Mouse (Mus musculus): ENCODE measurements around the gene Paqr7. TPM values are rescaled to one million over a fixed set of nuclear protein-coding genes. Genes with fewer than 3 reads are reported as not detected.

Paqr7 gene
- 19.5 and 23.3 TPM in 2 replicates for polyA plus RNA-seq (2015; fragmentation: Nextera tagmentation; extraction: Ambion mirVana)

GRCm38 (mm10) chr4:134496595-134497210 lies at the start of gene Paqr7:
Paqr7 (plus strand) TSS chr4:134496697.
- Histone ChIP-seq H3K4me1 (replicated peaks) (peaks cover 38% of the 10 kb centered on the region), H3K4me3 (peak within 1 kb of the TSS; percentile 56), H3K9me3 (no peaks in the 10 kb centered on the region), H3K9ac (peak within 1 kb of the TSS; percentile 84), H3K27me3 (no peaks in the 10 kb centered on the region), H3K27ac (replicated peaks) (peak within 1 kb of the TSS; percentile 61), H3K36me3 (no peaks in the 10 kb centered on the region), H3K4me2 (peak within 1 kb of the TSS; percentile 89)
- peak; percentile 76 for ATAC-seq (ENCODE audit: low read depth)
- 3% methylated on average over 35 of the region's 35 CpGs for WGBS

GRCm38 (mm10) chr4:134447966-134448365 lies 48.5 kb upstream of the Paqr7 start:
- H3K27me3 ChIP-seq: no peaks in the 10 kb centered on the region
- no peaks in the 10 kb centered on the region for H3K36me3 ChIP-seq
- no peak overlapping the region for H3K4me2 ChIP-seq
- peaks cover 35% of the 10 kb centered on the region for H3K4me1 ChIP-seq (replicated peaks)
- no peak for ATAC-seq (ENCODE audit: low read depth)
- H3K4me3 ChIP-seq: no peak overlapping the region
- H3K9me3 ChIP-seq: no peaks in the 10 kb centered on the region
- H3K27ac ChIP-seq (replicated peaks): no peak overlapping the region
- 0 out of 2 replicates have a peak overlapping the region, but pooled peaks have one; percentile 17 for H3K9ac ChIP-seq
- WGBS: 71% methylated on average over 8 of the region's 23 CpGs

GRCm38 (mm10) chr4:134449595-134450391 lies 46.7 kb upstream of the Paqr7 start:
- H3K36me3 ChIP-seq: no peaks in the 10 kb centered on the region
- no peaks in the 10 kb centered on the region for H3K9me3 ChIP-seq
- peaks cover 42% of the 10 kb centered on the region for H3K4me1 ChIP-seq (replicated peaks)
- H3K27me3 ChIP-seq: peaks cover 8% of the 10 kb centered on the region
- H3K4me3 ChIP-seq: no peak overlapping the region
- H3K4me2 ChIP-seq: peak overlapping the region; percentile 21
- peak; percentile 73 for ATAC-seq (ENCODE audit: low read depth)
- peak overlapping the region; percentile 91 for H3K27ac ChIP-seq (replicated peaks)
- peak overlapping the region; percentile 56 for H3K9ac ChIP-seq
- 23% methylated on average over 11 of the region's 13 CpGs for WGBS

- Histone ChIP-seq H3K36me3 (no peaks in the 10 kb centered on the region), H3K4me1 (replicated peaks) (peaks cover 42% of the 10 kb centered on the region), H3K27ac (replicated peaks) (peak overlapping the region; percentile 91), H3K9ac (peak overlapping the region; percentile 56), H3K27me3 (peaks cover 10% of the 10 kb centered on the region), H3K4me3 (no peak overlapping the region), H3K9me3 (no peaks in the 10 kb centered on the region), H3K4me2 (peak overlapping the region; percentile 21)
- peak; percentile 59 for ATAC-seq (ENCODE audit: low read depth)
- 18% methylated on average over 20 of the region's 20 CpGs for WGBS
These were observed 45.9 kb upstream of the Paqr7 start for GRCm38 (mm10) chr4:134450392-134451195.

- Histone ChIP-seq H3K4me3 (no peak overlapping the region), H3K4me1 (replicated peaks) (peaks cover 42% of the 10 kb centered on the region), H3K27ac (replicated peaks) (0 out of 2 replicates have a peak overlapping the region, but pooled peaks have one; percentile 91), H3K27me3 (peaks cover 10% of the 10 kb centered on the region), H3K9me3 (no peaks in the 10 kb centered on the region), H3K9ac (no peak overlapping the region), H3K4me2 (no peak overlapping the region), H3K36me3 (no peaks in the 10 kb centered on the region)
- WGBS: 53% methylated on average over 9 of the region's 9 CpGs
- ATAC-seq (ENCODE audit: low read depth): no peak
These were observed 45.0 kb upstream of the Paqr7 start for GRCm38 (mm10) chr4:134451484-134451883.

GRCm38 (mm10) chr4:134453619-134454400 lies 42.7 kb upstream of the Paqr7 start:
- Histone ChIP-seq H3K36me3 (no peaks in the 10 kb centered on the region), H3K9me3 (no peaks in the 10 kb centered on the region), H3K27ac (replicated peaks) (no peak overlapping the region), H3K4me1 (replicated peaks) (peaks cover 37% of the 10 kb centered on the region), H3K9ac (peak overlapping the region; percentile 55), H3K27me3 (peaks cover 10% of the 10 kb centered on the region), H3K4me2 (peak overlapping the region; percentile 42), H3K4me3 (no peak overlapping the region)
- WGBS: 30% methylated on average over 34 of the region's 34 CpGs
- no peak for ATAC-seq (ENCODE audit: low read depth)

GRCm38 (mm10) chr4:134455310-134455709 lies 41.2 kb upstream of the Paqr7 start:
- 60% methylated on average over 6 of the region's 6 CpGs for WGBS

GRCm38 (mm10) chr4:134457130-134457825 lies 39.2 kb upstream of the Paqr7 start:
- H3K4me3 ChIP-seq: no peak overlapping the region

More at GRCm38 (mm10) chr4:134455310-134455709, 41.2 kb upstream of the Paqr7 start:
- no peak overlapping the region for H3K27ac ChIP-seq (replicated peaks)
- ATAC-seq (ENCODE audit: low read depth): no peak
- H3K4me1 ChIP-seq (replicated peaks): peaks cover 22% of the 10 kb centered on the region
- H3K9ac ChIP-seq: no peak overlapping the region
- H3K4me2 ChIP-seq: no peak overlapping the region
- H3K4me3 ChIP-seq: no peak overlapping the region
- no peaks in the 10 kb centered on the region for H3K36me3 ChIP-seq
- H3K9me3 ChIP-seq: no peaks in the 10 kb centered on the region
- H3K27me3 ChIP-seq: peaks cover 10% of the 10 kb centered on the region

GRCm38 (mm10) chr4:134458856-134459255 lies 37.6 kb upstream of the Paqr7 start:
- no peak overlapping the region for H3K4me3 ChIP-seq
- no peak overlapping the region for H3K4me2 ChIP-seq
- no peaks in the 10 kb centered on the region for H3K9me3 ChIP-seq
- H3K9ac ChIP-seq: no peak overlapping the region
- H3K27me3 ChIP-seq: peaks cover 10% of the 10 kb centered on the region; the same call in 1 of the 2 replicates
- no peaks in the 10 kb centered on the region for H3K36me3 ChIP-seq
- peaks cover 3% of the 10 kb centered on the region for H3K4me1 ChIP-seq (replicated peaks)
- no peak overlapping the region for H3K27ac ChIP-seq (replicated peaks)
- 70% methylated on average over 5 of the region's 5 CpGs for WGBS
- no peak for ATAC-seq (ENCODE audit: low read depth)

More at GRCm38 (mm10) chr4:134457130-134457825, 39.2 kb upstream of the Paqr7 start:
- H3K4me2 ChIP-seq: no peak overlapping the region
- H3K27ac ChIP-seq (replicated peaks): no peak overlapping the region
- H3K4me1 ChIP-seq (replicated peaks): peaks cover 7% of the 10 kb centered on the region
- ATAC-seq (ENCODE audit: low read depth): no peak
- no peak overlapping the region for H3K9ac ChIP-seq
- H3K27me3 ChIP-seq: peaks cover 10% of the 10 kb centered on the region
- H3K36me3 ChIP-seq: no peaks in the 10 kb centered on the region
- 62% methylated on average over 7 of the region's 7 CpGs for WGBS
- H3K9me3 ChIP-seq: no peaks in the 10 kb centered on the region

- 79% methylated on average over 10 of the region's 10 CpGs for WGBS
- Histone ChIP-seq H3K36me3 (no peaks in the 10 kb centered on the region), H3K4me3 (no peak overlapping the region), H3K4me2 (no peak overlapping the region), H3K9me3 (no peaks in the 10 kb centered on the region), H3K4me1 (replicated peaks) (peaks cover under 1% of the 10 kb centered on the region; the same call in 1 of the 2 replicates), H3K9ac (no peak overlapping the region), H3K27ac (replicated peaks) (no peak overlapping the region), H3K27me3 (no peaks in the 10 kb centered on the region)
- ATAC-seq (ENCODE audit: low read depth): no peak
These were observed 36.2 kb upstream of the Paqr7 start for GRCm38 (mm10) chr4:134460277-134460676.

GRCm38 (mm10) chr4:134461252-134461651 lies 35.2 kb upstream of the Paqr7 start:
- ATAC-seq (ENCODE audit: low read depth): no peak
- WGBS: 85% methylated on average over 5 of the region's 5 CpGs
- no peak overlapping the region for H3K9ac ChIP-seq
- H3K27me3 ChIP-seq: no peaks in the 10 kb centered on the region
- H3K27ac ChIP-seq (replicated peaks): no peak overlapping the region
- no peaks in the 10 kb centered on the region for H3K9me3 ChIP-seq
- no peak overlapping the region for H3K4me3 ChIP-seq
- H3K4me2 ChIP-seq: no peak overlapping the region
- no peaks in the 10 kb centered on the region for H3K36me3 ChIP-seq
- H3K4me1 ChIP-seq (replicated peaks): peaks cover 10% of the 10 kb centered on the region

Data from neural tube, embryonic 13.5 days (tissue).